Mouse (Mus musculus) myocyte (in vitro differentiated cells): ENCODE results near the gene Cers6. TPM values are rescaled to one million over a fixed set of nuclear protein-coding genes. Genes with fewer than 3 reads are reported as not detected.

Source experiments
- H3K27me3 ChIP-seq: one replicate; pipeline ENCODE4 v1.6.1; 2011; ENCODE audit not compliant: control insufficient read depth, insufficient read depth, insufficient read length
- H3K36me3 ChIP-seq: one replicate; pipeline ENCODE4 v1.6.1; 2011; ENCODE audit not compliant: control insufficient read depth, insufficient read depth
- H3K4me2 ChIP-seq: one replicate; pipeline ENCODE4 v1.6.1; 2011; ENCODE audit warnings: low read depth, control low read depth
- H3K4me3 ChIP-seq: one replicate; pipeline ENCODE4 v1.5.1; 2011; ENCODE audit warnings: mild to moderate bottlenecking, control low read depth, moderate library complexity
- H3K79me2 ChIP-seq: one replicate; pipeline ENCODE4 v1.6.1; 2011; ENCODE audit not compliant: control insufficient read depth, insufficient read depth
- H3ac ChIP-seq: one replicate; pipeline ENCODE4 v1.6.1; 2011; ENCODE audit not compliant: control insufficient read depth, insufficient read length
- CEBPB ChIP-seq: IDR thresholded peaks from 2 replicates; pipeline ENCODE4 v1.6.1; 2011; ENCODE audit warnings: mild to moderate bottlenecking, moderate library complexity; ENCODE audit not compliant: poor library complexity, insufficient read depth, severe bottlenecking
- E2F4 ChIP-seq: IDR thresholded peaks from one replicate; pipeline ENCODE4 v1.6.1; 2011; ENCODE audit warnings: mild to moderate bottlenecking, control low read depth, moderate library complexity; ENCODE audit not compliant: insufficient read depth
- MAX ChIP-seq: IDR thresholded peaks from one replicate; pipeline ENCODE4 v1.6.1; 2011; ENCODE audit warnings: low read depth, mild to moderate bottlenecking, control low read depth
- MYOD1 ChIP-seq, 3 experiments: IDR thresholded peaks; one replicate each; pipeline ENCODE4 v1.6.1; 2011; ENCODE audit warnings: control low read depth in 2 of 3, low read depth in 2 of 3, mild to moderate bottlenecking in 2 of 3, moderate library complexity in 1 of 3; ENCODE audit not compliant: insufficient read length in 2 of 3, control insufficient read depth in 1 of 3
- MYOG ChIP-seq, 3 experiments: IDR thresholded peaks; one replicate each; pipeline ENCODE4 v1.6.1; 2011; ENCODE audit warnings: control low read depth in 2 of 3, low read depth in 2 of 3, mild to moderate bottlenecking in 2 of 3; ENCODE audit not compliant: insufficient read length in 2 of 3, control insufficient read depth in 1 of 3, insufficient read depth in 1 of 3
- POLR2A ChIP-seq: IDR thresholded peaks from one replicate; pipeline ENCODE4 v1.6.1; 2011; ENCODE audit warnings: low read depth, mild to moderate bottlenecking, control low read depth, moderate library complexity; ENCODE audit not compliant: insufficient read length
- POLR2AphosphoS2 ChIP-seq: IDR thresholded peaks from one replicate; pipeline ENCODE4 v1.6.1; 2011; ENCODE audit warnings: low read depth, control low read depth; ENCODE audit not compliant: insufficient read length
- REST ChIP-seq: IDR thresholded peaks from one replicate; pipeline ENCODE4 v1.6.1; 2011; ENCODE audit warnings: mild to moderate bottlenecking, control low read depth, moderate library complexity; ENCODE audit not compliant: insufficient read depth, insufficient read length
- SRF ChIP-seq: IDR thresholded peaks from one replicate; pipeline ENCODE4 v1.6.1; 2011; ENCODE audit warnings: low read depth; ENCODE audit not compliant: control insufficient read depth, insufficient read length
- TCF12 ChIP-seq: IDR thresholded peaks from one replicate; pipeline ENCODE4 v1.6.1; 2011; ENCODE audit warnings: mild to moderate bottlenecking, control low read depth; ENCODE audit not compliant: poor library complexity, insufficient read depth, severe bottlenecking
- TCF3 ChIP-seq: IDR thresholded peaks from one replicate; pipeline ENCODE4 v1.6.1; 2011; ENCODE audit warnings: low read depth, control low read depth; ENCODE audit not compliant: insufficient read length
- USF1 ChIP-seq: IDR thresholded peaks from one replicate; pipeline ENCODE4 v1.6.1; 2011; ENCODE audit warnings: low read depth, mild to moderate bottlenecking, control low read depth, moderate library complexity
- polyA plus RNA-seq: library from polyadenylated mRNA; unstranded; fragments of >200 nt; fragmentation: generic; extraction: Trizol; gene quantifications from one replicate; pipeline ENCODE4 v1.2.1, GENCODE M21; 2012; ENCODE audit warnings: missing spikeins

Gene Cers6
- polyA plus RNA-seq, 1 experiment: 16.5 TPM

- TF ChIP-seq TCF12 (no peak), POLR2A (no peak), E2F4 (no peak), USF1 (no peak), MYOG (IDR thresholded peaks at IDR 0.05; ENCODE audit: control insufficient read depth in 1 of 3, insufficient read depth in 1 of 3, insufficient read length in 2 of 3, low read depth in 2 of 3) (no peak), CEBPB (no peak)
Measured at GRCm38 (mm10) chr2:69061313-69061712, 200.1 kb downstream of the Cers6 start.

GRCm38 (mm10) chr2:69061910-69062689 lies 200.9 kb downstream of the Cers6 start:
- H3K4me2 ChIP-seq: no peak overlapping the region
- H3K79me2 ChIP-seq: peaks cover 5% of the 10 kb centered on the region
- H3ac ChIP-seq: no peak overlapping the region
- no peaks in the 10 kb centered on the region for H3K36me3 ChIP-seq
- no peak overlapping the region for H3K4me3 ChIP-seq
- H3K27me3 ChIP-seq: no peaks in the 10 kb centered on the region
- TF ChIP-seq E2F4: no peak
- no peak for TF ChIP-seq POLR2A
- no peak for TF ChIP-seq MAX

More at GRCm38 (mm10) chr2:69061313-69061712, 200.1 kb downstream of the Cers6 start:
- Histone ChIP-seq H3K27me3 (no peaks in the 10 kb centered on the region), H3K79me2 (peaks cover 5% of the 10 kb centered on the region), H3K36me3 (no peaks in the 10 kb centered on the region), H3K4me2 (no peak overlapping the region), H3K4me3 (no peak overlapping the region), H3ac (no peak overlapping the region)

- no peak overlapping the region for H3ac ChIP-seq
- TF ChIP-seq TCF12 (no peak), REST (no peak), POLR2A (no peak), MAX (no peak), CEBPB (no peak), SRF (no peak), TCF3 (no peak), USF1 (no peak), MYOG (IDR thresholded peaks at IDR 0.05; ENCODE audit: control insufficient read depth in 1 of 3, insufficient read depth in 1 of 3, insufficient read length in 2 of 3, low read depth in 2 of 3) (no peak), POLR2AphosphoS2 (no peak), E2F4 (no peak), MYOD1 (IDR thresholded peaks at IDR 0.05; ENCODE audit: control insufficient read depth in 1 of 3, insufficient read length in 2 of 3, low read depth in 2 of 3) (no peak)
Measured at GRCm38 (mm10) chr2:69064759-69065158, 203.5 kb downstream of the Cers6 start.

GRCm38 (mm10) chr2:69071440-69072235 lies 210.4 kb downstream of the Cers6 start:
- Histone ChIP-seq H3K4me2 (no peak overlapping the region), H3K27me3 (no peaks in the 10 kb centered on the region), H3ac (no peak overlapping the region)

More at GRCm38 (mm10) chr2:69064759-69065158, 203.5 kb downstream of the Cers6 start:
- Histone ChIP-seq H3K4me3 (no peak overlapping the region), H3K79me2 (peaks cover 5% of the 10 kb centered on the region), H3K36me3 (no peaks in the 10 kb centered on the region), H3K4me2 (no peak overlapping the region), H3K27me3 (no peaks in the 10 kb centered on the region)

More at GRCm38 (mm10) chr2:69071440-69072235, 210.4 kb downstream of the Cers6 start:
- TF ChIP-seq REST (no peak), MYOG (IDR thresholded peaks at IDR 0.05; ENCODE audit: control insufficient read depth in 1 of 3, insufficient read depth in 1 of 3, insufficient read length in 2 of 3, low read depth in 2 of 3) (no peak), MAX (no peak), POLR2AphosphoS2 (no peak), SRF (no peak), TCF3 (no peak), E2F4 (no peak), TCF12 (no peak), MYOD1 (IDR thresholded peaks at IDR 0.05; ENCODE audit: control insufficient read depth in 1 of 3, insufficient read length in 2 of 3, low read depth in 2 of 3) (no peak), POLR2A (no peak), CEBPB (no peak), USF1 (no peak)
- Histone ChIP-seq H3K36me3 (peaks cover 5% of the 10 kb centered on the region), H3K79me2 (no peaks in the 10 kb centered on the region), H3K4me3 (no peak overlapping the region)
